Mouse (Mus musculus): ENCODE results near the gene Atp8b3.

Atp8b3 gene

GRCm38 (mm10) chr10:80513739-80514138 is 25.2 kb downstream of the Atp8b3 start:
- DNase-seq: no peak

GRCm38 (mm10) chr10:80510273-80510660 is 28.7 kb downstream of the Atp8b3 start:
- no peak for DNase-seq

GRCm38 (mm10) chr10:80509412-80510272 is 29.3 kb downstream of the Atp8b3 start:
- DNase-seq: peak; percentile 91 to 92

GRCm38 (mm10) chr10:80506222-80506621 is 32.7 kb downstream of the Atp8b3 start:
- peak; percentile 85 for DNase-seq

- DNase-seq: no peak
These were observed 34.2 kb downstream of the Atp8b3 start for GRCm38 (mm10) chr10:80504724-80505123.

GRCm38 (mm10) chr10:80503599-80504220 is 35.2 kb downstream of the Atp8b3 start:
- no peak for DNase-seq

GRCm38 (mm10) chr10:80502819-80503314 is 36.1 kb downstream of the Atp8b3 start:
- peak in 1 of 2 experiments; percentile 29 for DNase-seq

- no peak for DNase-seq
These were observed 36.6 kb downstream of the Atp8b3 start for GRCm38 (mm10) chr10:80502291-80502690.

GRCm38 (mm10) chr10:80496421-80496820 is 42.5 kb downstream of the Atp8b3 start:
- DNase-seq: no peak

GRCm38 (mm10) chr10:80495901-80496300 is 43.0 kb downstream of the Atp8b3 start:
- DNase-seq: peak; percentile 35 to 36

- peak; percentile 70 for DNase-seq
These were observed 44.2 kb downstream of the Atp8b3 start, which contains the start of gene Onecut3 for GRCm38 (mm10) chr10:80494732-80495131. TSS of gene Onecut3 (plus strand) at chr10:80494835.

- DNase-seq: peak; percentile 29 to 47
These were observed 48.9 kb downstream of the Atp8b3 start for GRCm38 (mm10) chr10:80490051-80490450.

- peak; percentile 39 to 53 for DNase-seq
These were observed 52.0 kb downstream of the Atp8b3 start for GRCm38 (mm10) chr10:80486862-80487379.

GRCm38 (mm10) chr10:80481002-80481401 is 57.9 kb downstream of the Atp8b3 start:
- DNase-seq: peak in 1 of 2 experiments; percentile 49

GRCm38 (mm10) chr10:80478531-80478930 is 60.4 kb downstream of the Atp8b3 start:
- no peak for DNase-seq

GRCm38 (mm10) chr10:80475290-80475959 is 63.5 kb downstream of the Atp8b3 start:
- peak; percentile 94 to 96 for DNase-seq

Measured in kidney, postnatal 4 days (tissue).